Mouse (Mus musculus) right cerebral cortex, postnatal 10 days (tissue): ENCODE data around the gene Tmem254a.
A peak's percentile ranks its signal among the peaks of the same experiment; 100 is the strongest.
"Not testable (repeated sequence)": the region's sequence is repeated elsewhere in the genome, so short reads cannot be mapped to it uniquely, and the experiment has no call there.

Experiments used
- DNase-seq, 2 experiments: peaks; one replicate each; pipeline ENCODE4 v3.0.0; 2021; ENCODE audit warnings: low spot score in 2 of 2

The Tmem254a gene

DNA sequence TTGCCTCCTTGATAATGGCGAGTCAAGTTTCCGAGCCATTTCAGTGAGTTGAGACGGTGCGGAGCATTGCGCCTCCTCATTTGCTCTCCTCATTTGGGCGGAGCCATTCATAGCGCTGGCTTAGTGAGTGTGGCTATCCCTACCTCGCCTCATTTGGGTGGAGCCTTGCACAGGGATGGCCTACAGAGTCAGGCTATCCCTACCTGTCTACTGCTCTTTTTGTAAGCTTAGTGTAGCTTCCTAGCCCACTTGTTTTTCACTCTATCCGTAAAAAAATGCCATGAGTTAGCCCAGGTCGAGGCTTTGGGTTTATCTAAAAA, at the start of gene Tmem254a:
Tmem254a (minus strand) TSS at position 111 of the 320 bp plus-strand sequence.
- not testable (repeated sequence) for DNase-seq

DNA sequence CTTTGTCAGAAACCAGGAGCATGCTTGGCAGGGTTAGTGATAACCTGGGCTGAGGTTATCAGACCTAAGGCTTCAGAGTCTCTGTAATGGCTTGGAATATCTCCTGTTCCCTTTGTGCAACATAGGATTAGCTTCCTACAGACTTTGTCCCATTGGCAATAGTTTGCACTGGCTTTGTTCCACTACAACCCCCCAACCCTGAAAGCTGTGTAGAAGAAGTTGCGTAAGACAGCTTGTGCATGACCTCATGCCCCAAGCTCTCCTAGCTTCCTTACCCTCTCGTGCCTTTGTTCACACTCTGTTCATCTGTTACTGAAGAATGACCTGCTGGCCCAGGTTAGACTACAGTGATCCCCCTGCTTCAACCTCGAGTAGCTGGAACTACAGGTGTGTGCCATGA, 30.4 kb upstream of the Tmem254a start:
- DNase-seq, result not testable (repeated sequence)

DNA sequence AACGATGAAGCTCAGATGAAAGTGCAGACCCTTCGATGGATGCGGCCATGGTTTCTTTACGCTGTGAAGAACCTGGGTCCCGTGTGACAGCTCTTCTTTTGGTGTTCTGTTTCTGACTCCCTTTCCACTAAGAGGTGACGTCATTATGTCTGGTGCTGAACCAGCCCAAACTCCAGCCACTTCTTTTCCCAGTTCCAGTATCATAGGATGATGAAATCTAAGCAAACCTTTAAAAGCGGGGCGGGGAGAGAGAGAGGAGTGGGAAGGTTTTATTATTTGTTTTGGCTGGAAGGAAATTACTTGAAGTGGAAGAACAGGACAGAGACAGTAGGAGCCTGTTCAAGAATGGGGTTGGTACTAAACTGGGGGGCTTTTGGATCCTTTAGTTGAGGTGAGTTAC, 10.5 kb upstream of the Tmem254a start, which contains the start of gene Cphx1:
Cphx1 (plus strand) TSS at position 301 of the 400 bp plus-strand sequence.
- not testable (repeated sequence) for DNase-seq

DNA sequence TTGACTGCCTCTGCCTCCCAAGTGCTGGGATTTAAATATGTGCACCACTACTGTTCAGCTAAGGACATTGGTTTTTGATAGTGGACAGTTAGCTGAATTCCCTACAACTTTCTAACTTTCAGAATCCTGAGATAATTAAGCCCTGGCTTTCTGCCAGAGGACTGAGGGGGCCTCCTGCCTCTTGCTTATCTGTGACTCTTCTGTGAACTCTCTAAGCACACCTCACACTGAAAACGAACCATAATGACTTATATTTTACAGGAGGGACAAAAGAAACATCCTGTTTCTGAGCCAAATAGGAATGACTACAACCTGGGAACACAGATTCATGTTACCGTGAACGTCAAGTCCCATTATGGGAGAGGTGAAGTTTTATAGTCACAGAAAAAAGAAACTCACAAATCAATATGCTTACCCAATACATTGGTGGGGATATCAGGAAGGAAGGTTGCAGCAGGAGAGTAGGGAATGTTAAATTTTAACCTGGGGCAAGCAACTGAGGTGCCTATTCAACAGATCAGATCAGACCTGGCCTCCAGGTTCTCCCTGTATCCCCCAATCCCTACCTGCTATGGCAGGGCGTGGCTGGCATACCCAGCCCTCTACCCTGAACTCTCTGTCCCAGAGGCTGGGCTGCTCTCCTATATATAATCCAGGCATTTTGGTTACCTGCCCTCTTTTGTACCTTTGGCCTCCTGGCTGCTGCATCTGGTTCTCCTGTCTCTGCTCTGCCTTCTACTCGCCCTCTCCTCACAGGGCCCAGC, 9.6 kb upstream of the Tmem254a start:
- not testable (repeated sequence) for DNase-seq

DNA sequence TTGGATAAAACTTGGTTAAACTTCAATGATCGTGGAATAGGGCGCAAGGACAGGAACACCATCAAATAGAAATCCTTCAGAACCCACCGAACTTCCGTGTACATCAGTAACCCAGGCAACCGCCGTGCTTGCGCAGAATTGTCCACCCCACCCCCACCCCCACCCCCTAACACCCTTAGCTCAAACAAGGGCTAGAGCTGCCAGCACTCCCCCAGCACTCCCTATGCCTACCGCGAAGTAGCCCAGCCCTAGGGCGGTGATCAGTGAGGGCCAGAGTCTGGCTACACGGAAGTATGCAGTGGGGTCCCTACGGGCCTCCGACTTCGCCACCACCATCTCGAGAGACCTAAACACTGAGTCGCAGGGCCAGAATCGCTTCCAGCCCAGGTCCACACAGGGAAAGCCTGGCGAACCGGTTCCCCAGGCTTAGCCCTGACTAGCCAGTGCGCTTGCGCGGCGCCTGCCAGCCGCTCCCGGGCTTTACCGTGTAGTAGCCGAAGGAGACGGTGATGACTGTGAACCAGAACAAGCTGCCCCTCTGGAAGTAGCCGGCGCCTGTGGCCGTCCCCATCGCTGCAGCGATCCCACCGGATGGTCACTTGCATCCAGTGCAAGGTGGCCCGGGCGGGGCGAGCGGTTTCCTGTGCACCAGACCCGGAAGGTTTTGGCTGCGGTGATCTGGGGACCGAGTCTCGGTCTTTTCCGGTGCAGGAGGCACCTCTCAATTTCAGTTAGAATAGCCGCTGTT, 484 bp downstream of the Tmem254a start:
- not testable (repeated sequence) for DNase-seq

DNA sequence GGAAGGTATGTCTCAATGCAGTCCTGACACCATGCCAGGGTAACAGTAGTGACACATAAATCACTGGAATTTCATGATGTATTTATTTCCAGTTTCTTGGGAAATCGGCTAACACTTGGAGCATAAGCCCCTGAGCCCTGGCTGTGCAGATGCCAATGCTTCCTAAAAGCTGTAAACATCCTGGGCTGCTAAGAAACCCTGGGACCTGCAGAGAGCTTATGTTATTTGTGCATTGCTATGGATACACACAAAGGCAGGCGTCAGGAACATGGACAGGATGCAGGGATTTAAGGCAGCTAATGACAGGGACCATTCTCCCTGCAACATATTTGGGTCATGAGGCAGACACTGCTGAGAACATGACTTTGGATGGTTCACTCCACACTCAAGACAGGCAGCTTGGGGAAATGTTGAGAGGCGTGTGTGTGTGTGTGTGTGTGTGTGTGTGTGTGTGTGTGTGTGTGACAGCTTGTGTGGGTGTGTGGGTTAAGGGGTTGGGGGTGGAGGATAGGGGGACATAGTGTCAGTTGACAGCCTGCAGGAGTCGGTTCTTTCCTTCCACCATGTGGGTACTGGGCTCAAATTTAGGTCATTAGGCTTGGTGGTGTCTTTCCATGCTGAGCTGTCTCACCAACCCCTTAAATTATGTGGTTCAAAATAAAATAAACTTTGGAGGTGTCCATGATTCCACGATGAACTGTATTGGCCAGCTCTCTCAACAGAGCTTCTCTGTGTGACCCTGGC, 8.9 kb downstream of the Tmem254a start:
- not testable (repeated sequence) for DNase-seq

DNA sequence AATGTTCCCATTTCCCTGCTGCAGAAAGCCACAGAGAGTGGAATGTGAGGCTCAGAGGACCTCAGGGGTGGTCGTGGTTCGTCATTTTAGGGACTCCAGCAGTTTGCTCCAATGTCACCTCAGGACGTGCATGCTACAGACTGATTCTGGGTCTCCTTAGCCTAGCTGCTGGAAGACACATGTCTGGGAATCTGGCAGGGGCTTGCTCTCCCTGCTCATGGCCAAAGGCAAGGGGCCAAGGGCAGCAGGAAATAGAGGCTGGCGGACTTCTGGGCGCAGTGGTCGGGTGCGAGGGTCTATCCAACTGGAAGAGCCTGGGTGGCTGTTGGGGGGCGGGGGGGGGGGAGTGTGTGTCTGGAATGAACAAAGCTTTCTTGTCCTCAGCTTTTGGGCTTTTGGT, 18.5 kb downstream of the Tmem254a start:
- DNase-seq, result not testable (repeated sequence)

DNA sequence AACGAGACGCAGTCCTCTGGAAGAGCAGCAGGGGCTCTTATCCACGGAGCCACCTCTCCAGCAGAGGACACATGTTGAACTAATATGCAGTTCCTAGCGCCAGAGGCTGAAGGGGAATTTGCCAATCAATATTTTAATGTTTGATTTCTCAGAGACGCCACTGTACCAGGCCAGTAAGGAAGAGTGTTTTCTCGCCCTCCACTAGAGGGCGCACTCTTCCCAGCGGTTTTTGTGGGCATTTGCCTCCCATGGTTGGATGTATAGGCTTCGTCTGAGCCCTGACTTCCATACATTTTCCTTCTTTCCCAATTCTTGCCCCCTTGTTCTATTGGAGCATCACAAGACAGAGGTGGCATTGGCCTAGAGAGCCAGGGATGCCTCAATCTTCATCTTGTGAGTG, 20.2 kb downstream of the Tmem254a start:
- DNase-seq, result not testable (repeated sequence)

DNA sequence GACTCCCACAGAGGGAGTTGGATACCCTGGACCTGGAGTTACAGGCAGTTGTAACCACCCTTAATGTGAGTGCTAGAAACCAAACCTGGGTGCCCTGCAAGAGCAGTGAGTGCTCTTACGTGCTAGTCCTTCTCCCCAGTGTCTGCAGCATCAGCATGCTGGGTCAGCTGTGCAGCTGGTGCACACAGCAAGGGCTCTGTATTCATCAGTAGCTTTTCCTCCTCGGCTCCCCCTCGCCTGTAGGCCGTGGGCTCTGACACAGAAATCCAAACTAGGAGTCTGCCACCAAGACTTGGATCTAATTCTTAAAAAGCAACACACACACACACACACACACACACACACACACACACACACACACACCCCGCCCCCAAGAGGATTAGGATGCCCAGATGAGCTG, 22.2 kb downstream of the Tmem254a start:
- DNase-seq, result peak; percentile 18 to 26

DNA sequence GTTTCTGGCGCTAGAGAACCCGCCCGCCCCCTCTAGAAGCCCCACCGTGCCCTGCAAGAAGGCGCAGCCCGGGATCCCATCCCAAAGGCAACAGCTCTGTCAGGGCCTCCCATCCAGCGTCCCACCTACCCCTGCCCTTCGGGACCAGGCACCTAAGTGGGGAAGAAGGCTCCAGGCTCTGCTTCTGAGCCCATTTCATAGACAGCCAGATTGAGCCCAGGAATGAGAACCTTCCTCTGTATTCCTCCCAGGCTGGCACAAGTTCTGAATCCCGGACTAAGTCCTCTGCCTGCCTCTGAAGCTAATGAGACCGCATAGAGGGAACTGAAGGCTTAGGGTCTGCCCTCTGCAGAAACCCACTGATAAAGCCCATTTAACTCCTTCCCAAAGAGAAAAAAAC, 24.5 kb downstream of the Tmem254a start, which contains the start of gene Plac9a:
Plac9a (minus strand) TSS at position 101 of the 400 bp plus-strand sequence.
- DNase-seq, result not testable (repeated sequence)

DNA sequence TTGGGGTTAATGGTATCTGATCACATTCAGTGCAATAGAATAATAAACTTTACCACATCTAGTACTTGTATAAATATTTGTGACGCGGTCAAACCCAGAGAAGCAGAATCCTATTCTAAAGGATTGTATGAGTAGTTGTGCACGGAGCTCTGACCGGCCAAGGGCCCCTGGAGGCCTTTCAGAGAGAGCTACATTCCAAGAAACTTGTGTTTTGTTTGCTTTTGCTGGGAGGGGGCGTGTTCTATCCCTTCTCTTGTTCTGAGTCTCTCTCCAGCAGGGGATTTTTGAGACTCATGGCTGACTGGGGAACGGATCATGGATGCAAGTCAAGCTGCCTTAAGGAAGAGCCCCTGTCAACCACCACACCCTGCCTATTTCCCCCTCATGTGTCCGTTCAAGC, 31.8 kb downstream of the Tmem254a start:
- not testable (repeated sequence) for DNase-seq

DNA sequence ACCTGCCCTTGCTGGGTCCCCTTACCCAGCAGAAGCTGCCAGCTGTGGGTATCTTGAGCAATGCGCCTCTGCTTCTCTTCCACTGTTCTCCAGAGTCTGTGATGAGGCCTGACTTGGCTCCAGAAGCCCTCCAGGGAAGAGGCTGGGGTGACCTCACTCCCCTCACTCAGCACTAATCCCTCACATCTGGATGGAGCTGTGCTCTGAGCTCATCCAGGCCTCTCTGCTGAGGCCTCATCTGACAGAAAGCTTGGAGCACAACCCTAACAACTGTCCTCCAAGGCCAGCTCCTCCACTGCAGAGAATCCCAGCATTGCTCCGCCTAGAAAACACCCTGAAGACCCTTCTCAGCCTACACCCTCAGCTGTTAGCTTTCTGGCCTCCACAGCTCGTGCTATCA, 32.9 kb downstream of the Tmem254a start:
- DNase-seq, result not testable (repeated sequence)

DNA sequence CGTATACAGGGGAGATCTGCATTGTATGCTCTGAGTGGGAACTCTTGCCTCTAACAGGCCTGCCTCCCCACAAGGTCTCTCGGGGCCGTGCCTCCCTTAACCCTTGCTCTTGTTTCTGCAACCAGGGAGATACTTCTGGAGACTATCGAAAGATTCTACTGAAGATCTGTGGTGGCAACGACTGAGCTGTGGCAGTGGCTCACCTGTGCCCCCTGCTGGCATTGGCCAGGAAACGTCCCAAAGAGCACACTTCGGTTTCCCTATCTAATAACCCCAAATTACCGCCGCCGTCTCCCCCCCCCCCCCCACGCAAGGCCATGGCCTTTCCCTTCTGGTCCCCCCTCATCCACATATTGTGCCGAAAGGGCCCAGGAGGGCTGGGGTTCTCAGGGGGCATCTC, 41.6 kb downstream of the Tmem254a start:
- not testable (repeated sequence) for DNase-seq

DNA sequence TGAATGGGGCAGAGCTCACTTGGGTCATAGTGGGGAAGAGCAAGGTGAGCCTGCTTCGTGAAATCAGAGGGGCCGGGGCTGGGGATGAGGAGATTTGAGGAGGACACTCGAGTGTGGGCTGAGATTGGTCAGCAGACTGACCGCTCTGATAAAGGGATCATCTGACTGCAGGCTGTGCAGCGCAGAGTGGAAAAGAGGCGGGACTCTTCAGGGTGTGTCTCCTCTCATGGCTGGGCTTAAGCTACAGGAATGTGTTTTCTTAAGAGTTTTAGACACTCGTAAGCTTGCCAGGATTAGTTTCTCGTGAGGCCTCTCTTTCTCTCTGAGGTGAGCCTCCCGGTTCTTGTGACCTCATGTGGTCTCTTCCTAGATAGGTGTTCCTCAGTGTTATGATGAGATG, 45.7 kb downstream of the Tmem254a start:
- not testable (repeated sequence) for DNase-seq

DNA sequence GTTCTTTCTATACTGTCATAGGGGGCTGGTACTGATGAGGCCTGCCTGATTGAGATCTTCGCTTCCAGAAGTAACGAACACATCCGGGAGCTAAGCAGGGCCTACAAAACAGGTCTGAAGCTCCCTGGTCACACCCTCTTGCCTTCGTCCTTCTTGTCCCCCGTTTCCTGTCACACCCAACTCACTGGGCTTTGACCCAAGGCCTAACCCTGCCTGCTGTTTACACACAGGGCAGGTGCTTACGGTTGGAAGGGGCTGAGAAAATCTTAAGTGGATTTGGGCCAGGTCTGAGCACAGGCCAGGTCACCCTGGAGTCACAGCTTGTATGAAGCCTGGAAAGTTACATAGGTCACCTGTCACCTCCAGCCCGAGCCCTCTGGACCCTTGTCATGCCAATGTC, 50.8 kb downstream of the Tmem254a start:
- DNase-seq, result not testable (repeated sequence)
